Mouse (Mus musculus): ENCODE data around the gene Scfd2. TPM values are rescaled to one million over a fixed set of nuclear protein-coding genes. Genes with fewer than 3 reads are reported as not detected.

Scfd2 gene
- polyA plus RNA-seq, 1 experiment from 2014 or later = 17.7 TPM

GRCm38 (mm10) chr5:74333258-74333657, 198.3 kb downstream of the Scfd2 start:
- H3K4me3 ChIP-seq (ENCODE audit: low read length) = no peak overlapping the region
- 68% methylated on average over 3 of the region's 3 CpGs for WGBS
- no peak for ATAC-seq
- no peak overlapping the region for H3K27ac ChIP-seq (ENCODE audit: low read length)
- H3K4me1 ChIP-seq (ENCODE audit: control insufficient read depth, insufficient read depth, low read length) = no peaks in the 10 kb centered on the region
- no peak overlapping the region for H3K9ac ChIP-seq (ENCODE audit: low read depth, low read length)
- no peaks in the 10 kb centered on the region for H3K36me3 ChIP-seq (ENCODE audit: control insufficient read depth, insufficient read depth, low read length)
- no peaks in the 10 kb centered on the region for H3K9me3 ChIP-seq (ENCODE audit: control insufficient read depth, low read length)
- no peaks in the 10 kb centered on the region for H3K27me3 ChIP-seq (replicated peaks; ENCODE audit: control insufficient read depth, insufficient read depth, low read length)
- no peak overlapping the region for H3K4me2 ChIP-seq (ENCODE audit: low read depth, low read length)

DNA sequence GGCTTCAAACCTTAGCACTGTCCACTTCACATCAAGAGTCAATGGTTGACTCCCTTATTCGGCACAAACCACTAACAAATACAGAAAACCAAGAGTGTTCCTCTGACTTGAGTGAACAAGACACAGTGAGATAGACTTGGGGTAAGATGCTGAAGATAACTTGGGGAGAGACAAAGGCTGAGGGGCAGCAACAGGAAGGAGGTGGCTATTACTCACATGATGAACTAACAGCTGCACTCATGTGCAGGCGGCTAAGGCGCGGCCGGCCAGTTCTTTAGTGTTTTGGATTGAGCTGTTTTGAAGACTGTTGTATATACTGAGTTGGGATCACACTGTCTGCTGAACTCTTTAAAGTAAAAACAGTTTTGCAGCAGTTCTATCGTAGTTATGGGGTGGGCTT, 205.3 kb downstream of the Scfd2 start:
- Histone ChIP-seq H3K4me3 (ENCODE audit: low read length) (no peak overlapping the region), H3K4me1 (ENCODE audit: control insufficient read depth, insufficient read depth, low read length) (no peaks in the 10 kb centered on the region), H3K27me3 (replicated peaks; ENCODE audit: control insufficient read depth, insufficient read depth, low read length) (no peaks in the 10 kb centered on the region), H3K9me3 (ENCODE audit: control insufficient read depth, low read length) (no peaks in the 10 kb centered on the region), H3K4me2 (ENCODE audit: low read depth, low read length) (no peak overlapping the region), H3K36me3 (ENCODE audit: control insufficient read depth, insufficient read depth, low read length) (no peaks in the 10 kb centered on the region), H3K9ac (ENCODE audit: low read depth, low read length) (no peak overlapping the region), H3K27ac (ENCODE audit: low read length) (no peak overlapping the region)
- WGBS = 79% methylated on average over 6 of the region's 6 CpGs
- ATAC-seq = no peak

DNA sequence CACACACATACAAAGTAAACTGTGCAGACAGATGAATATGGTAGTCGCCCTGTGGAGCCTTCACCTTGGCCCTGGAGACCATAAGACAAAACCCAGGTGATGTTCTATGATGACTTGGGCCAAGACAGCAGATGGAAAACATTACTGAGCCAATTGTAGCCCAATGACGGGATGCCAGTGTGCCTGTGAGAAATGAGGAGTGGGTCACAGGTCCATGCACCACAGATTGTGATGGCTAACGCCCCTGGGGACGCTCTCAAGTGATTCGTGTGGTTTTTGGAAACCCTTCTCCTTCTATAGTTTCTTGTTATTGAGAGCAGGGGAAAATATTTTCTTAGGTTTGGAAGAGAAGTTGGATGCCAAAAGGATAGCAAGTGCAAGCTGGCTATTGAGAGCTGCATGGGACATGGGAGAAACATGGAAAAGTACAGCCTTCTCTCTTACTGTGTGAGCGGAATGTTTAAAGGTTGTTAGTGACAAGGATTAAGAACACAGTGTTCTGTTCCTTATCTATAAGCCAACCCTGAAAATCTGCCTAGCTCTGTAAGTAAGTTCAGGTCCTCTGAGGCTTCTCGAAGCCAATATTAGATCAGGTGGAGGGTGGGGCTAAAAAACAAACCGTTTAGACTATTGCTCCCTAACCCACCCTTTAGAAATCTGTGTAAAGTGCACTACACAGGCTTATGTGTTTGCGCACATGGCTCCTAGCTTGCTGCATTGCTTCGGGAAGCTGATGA, 210.4 kb downstream of the Scfd2 start:
- Histone ChIP-seq H3K36me3 (ENCODE audit: control insufficient read depth, insufficient read depth, low read length) (no peaks in the 10 kb centered on the region), H3K9ac (ENCODE audit: low read depth, low read length) (no peak overlapping the region), H3K27ac (ENCODE audit: low read length) (no peak overlapping the region), H3K4me2 (ENCODE audit: low read depth, low read length) (no peak overlapping the region), H3K27me3 (replicated peaks; ENCODE audit: control insufficient read depth, insufficient read depth, low read length) (no peaks in the 10 kb centered on the region), H3K4me3 (ENCODE audit: low read length) (no peak overlapping the region), H3K4me1 (ENCODE audit: control insufficient read depth, insufficient read depth, low read length) (no peaks in the 10 kb centered on the region), H3K9me3 (ENCODE audit: control insufficient read depth, low read length) (no peaks in the 10 kb centered on the region)
- 75% methylated on average over 10 of the region's 10 CpGs for WGBS
- no peak for ATAC-seq

- WGBS = 63% methylated on average over 2 of the region's 2 CpGs
- Histone ChIP-seq H3K9me3 (ENCODE audit: control insufficient read depth, low read length) (no peaks in the 10 kb centered on the region), H3K27ac (ENCODE audit: low read length) (no peak overlapping the region), H3K36me3 (ENCODE audit: control insufficient read depth, insufficient read depth, low read length) (no peaks in the 10 kb centered on the region), H3K4me1 (ENCODE audit: control insufficient read depth, insufficient read depth, low read length) (no peaks in the 10 kb centered on the region), H3K9ac (ENCODE audit: low read depth, low read length) (no peak overlapping the region), H3K4me2 (ENCODE audit: low read depth, low read length) (no peak overlapping the region), H3K27me3 (replicated peaks; ENCODE audit: control insufficient read depth, insufficient read depth, low read length) (no peaks in the 10 kb centered on the region), H3K4me3 (ENCODE audit: low read length) (no peak overlapping the region)
- ATAC-seq = no peak
Measured at GRCm38 (mm10) chr5:74319551-74319950, 212.0 kb downstream of the Scfd2 start.

DNA sequence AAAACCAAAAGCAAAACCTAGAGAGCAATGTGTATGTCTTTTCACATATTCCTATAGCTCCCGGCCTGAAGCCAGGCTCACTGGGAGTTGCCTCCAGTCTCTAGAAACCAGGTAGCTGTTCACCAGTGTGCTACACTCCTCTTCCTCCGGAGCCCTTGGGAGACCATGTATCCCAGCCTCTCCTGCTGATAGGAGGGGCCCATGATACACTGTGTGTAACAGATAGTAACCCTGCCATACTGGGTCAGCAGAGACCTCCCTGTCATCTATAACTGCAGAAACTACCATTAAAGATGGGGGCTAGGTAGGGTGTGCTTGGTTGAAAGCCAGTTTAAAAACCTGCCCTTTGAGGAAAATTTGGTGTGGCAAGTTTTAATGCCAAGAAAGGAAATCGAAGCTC, 214.4 kb downstream of the Scfd2 start:
- Histone ChIP-seq H3K9ac (ENCODE audit: low read depth, low read length) (no peak overlapping the region), H3K9me3 (ENCODE audit: control insufficient read depth, low read length) (no peaks in the 10 kb centered on the region), H3K27ac (ENCODE audit: low read length) (no peak overlapping the region), H3K4me2 (ENCODE audit: low read depth, low read length) (no peak overlapping the region), H3K4me1 (ENCODE audit: control insufficient read depth, insufficient read depth, low read length) (no peaks in the 10 kb centered on the region), H3K4me3 (ENCODE audit: low read length) (no peak overlapping the region), H3K36me3 (ENCODE audit: control insufficient read depth, insufficient read depth, low read length) (no peaks in the 10 kb centered on the region), H3K27me3 (replicated peaks; ENCODE audit: control insufficient read depth, insufficient read depth, low read length) (no peaks in the 10 kb centered on the region)
- ATAC-seq = no peak
- WGBS = 93% methylated on average over 3 of the region's 3 CpGs

DNA sequence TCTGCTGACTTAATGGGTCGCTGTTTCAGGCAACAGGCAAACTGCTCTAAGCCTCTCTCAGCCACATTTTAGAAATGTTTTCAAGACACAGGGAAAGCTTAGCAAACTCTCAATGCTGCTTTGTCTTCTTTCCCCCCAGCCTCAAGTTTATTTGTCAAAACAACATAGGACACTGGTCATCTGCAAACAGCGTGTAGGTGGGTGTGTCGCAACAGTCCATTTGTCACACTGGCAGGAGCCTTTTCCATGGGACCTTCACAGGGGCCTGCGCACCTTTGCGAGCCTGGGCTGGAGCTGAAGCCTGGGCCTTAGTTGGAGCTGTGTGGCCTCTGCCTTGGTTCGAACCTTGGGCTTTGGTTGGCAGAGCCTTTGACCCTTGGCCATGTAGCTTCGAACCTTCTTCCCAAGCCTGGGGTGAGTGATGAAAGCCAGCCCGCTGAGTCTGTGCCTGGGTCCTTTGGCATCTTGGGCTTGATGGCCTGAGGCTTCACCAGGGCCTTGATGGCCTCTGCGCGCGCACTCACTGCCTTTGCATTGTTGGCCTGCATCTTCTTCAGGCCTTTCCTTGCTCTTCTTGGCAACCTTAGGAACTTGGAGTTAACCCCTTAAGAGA, 215.1 kb downstream of the Scfd2 start:
- no peak for ATAC-seq
- H3K4me1 ChIP-seq (ENCODE audit: control insufficient read depth, insufficient read depth, low read length) = no peaks in the 10 kb centered on the region
- H3K4me3 ChIP-seq (ENCODE audit: low read length) = no peak overlapping the region
- no peak overlapping the region for H3K4me2 ChIP-seq (ENCODE audit: low read depth, low read length)
- H3K36me3 ChIP-seq (ENCODE audit: control insufficient read depth, insufficient read depth, low read length) = no peaks in the 10 kb centered on the region
- no peaks in the 10 kb centered on the region for H3K9me3 ChIP-seq (ENCODE audit: control insufficient read depth, low read length)
- no peak overlapping the region for H3K27ac ChIP-seq (ENCODE audit: low read length)
- no peak overlapping the region for H3K9ac ChIP-seq (ENCODE audit: low read depth, low read length)
- WGBS = 87% methylated on average over 11 of the region's 11 CpGs
- no peaks in the 10 kb centered on the region for H3K27me3 ChIP-seq (replicated peaks; ENCODE audit: control insufficient read depth, insufficient read depth, low read length)

DNA sequence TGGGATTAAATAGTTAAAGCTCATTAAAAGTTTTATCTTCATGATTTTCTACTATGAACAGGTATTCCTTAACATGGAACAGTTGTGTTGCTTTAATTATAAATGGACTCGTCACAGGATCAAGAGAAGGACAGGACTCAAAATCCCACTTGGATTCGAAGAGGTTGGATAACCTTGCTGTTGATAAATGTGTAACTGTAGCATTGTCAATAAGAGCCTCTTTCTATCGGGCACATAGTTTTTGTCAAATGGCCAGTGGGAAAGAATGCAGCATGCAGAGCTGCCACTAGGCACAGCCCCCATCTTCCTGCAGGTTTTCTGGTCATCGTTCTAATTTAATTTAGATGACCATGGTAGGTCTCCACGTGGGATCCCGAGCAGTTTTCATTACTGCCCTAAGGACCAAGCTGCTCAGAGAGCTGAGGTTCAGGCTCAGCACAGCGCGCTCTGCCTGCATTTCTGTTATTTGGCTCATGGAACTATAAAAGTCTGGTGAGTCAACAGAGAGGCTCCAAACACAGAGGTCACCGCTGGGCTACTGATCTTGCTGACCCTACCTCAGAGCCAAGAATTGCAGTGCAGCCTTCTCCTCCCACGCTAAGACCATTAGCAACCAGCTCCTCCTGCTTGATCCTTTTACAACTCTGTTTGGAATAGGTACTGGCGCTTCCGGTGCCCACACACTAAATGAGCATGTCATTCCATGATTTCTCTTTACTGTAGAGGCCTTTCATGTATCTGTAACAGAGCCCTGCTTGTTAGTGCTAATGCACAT, 215.9 kb downstream of the Scfd2 start:
- no peak overlapping the region for H3K27ac ChIP-seq (ENCODE audit: low read length)
- no peak overlapping the region for H3K9ac ChIP-seq (ENCODE audit: low read depth, low read length)
- H3K27me3 ChIP-seq (replicated peaks; ENCODE audit: control insufficient read depth, insufficient read depth, low read length) = no peaks in the 10 kb centered on the region
- H3K4me2 ChIP-seq (ENCODE audit: low read depth, low read length) = no peak overlapping the region
- no peak overlapping the region for H3K4me3 ChIP-seq (ENCODE audit: low read length)
- H3K36me3 ChIP-seq (ENCODE audit: control insufficient read depth, insufficient read depth, low read length) = no peaks in the 10 kb centered on the region
- WGBS = 41% methylated on average over 12 of the region's 12 CpGs
- no peaks in the 10 kb centered on the region for H3K9me3 ChIP-seq (ENCODE audit: control insufficient read depth, low read length)
- ATAC-seq = no peak
- no peaks in the 10 kb centered on the region for H3K4me1 ChIP-seq (ENCODE audit: control insufficient read depth, insufficient read depth, low read length)

- Histone ChIP-seq H3K27me3 (replicated peaks; ENCODE audit: control insufficient read depth, insufficient read depth, low read length) (no peaks in the 10 kb centered on the region), H3K27ac (ENCODE audit: low read length) (no peak overlapping the region), H3K4me2 (ENCODE audit: low read depth, low read length) (no peak overlapping the region), H3K36me3 (ENCODE audit: control insufficient read depth, insufficient read depth, low read length) (no peaks in the 10 kb centered on the region), H3K4me1 (ENCODE audit: control insufficient read depth, insufficient read depth, low read length) (no peaks in the 10 kb centered on the region), H3K9me3 (ENCODE audit: control insufficient read depth, low read length) (no peaks in the 10 kb centered on the region), H3K4me3 (ENCODE audit: low read length) (no peak overlapping the region), H3K9ac (ENCODE audit: low read depth, low read length) (no peak overlapping the region)
- 74% methylated on average over 6 of the region's 6 CpGs for WGBS
- ATAC-seq = no peak
Measured at GRCm38 (mm10) chr5:74314501-74314900, 217.1 kb downstream of the Scfd2 start.

DNA sequence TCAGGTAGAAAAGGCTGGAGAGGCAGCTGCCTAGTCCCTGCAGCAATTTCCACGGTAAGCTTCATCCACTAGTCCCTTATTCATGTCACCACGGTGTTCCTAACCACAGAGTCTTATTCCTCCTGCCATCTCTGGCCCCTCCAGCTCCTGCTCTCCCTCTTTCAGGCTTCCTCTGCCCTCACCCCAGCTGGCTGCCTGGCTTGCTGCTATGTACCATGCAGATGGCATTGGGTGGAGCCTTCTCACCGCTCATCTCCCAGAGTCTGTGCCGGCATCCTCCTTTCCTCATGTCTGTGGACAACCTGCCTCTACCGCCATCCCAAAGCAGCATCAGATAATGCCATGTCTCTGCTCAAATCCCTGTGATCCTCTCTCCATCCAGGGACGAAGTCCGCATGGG, 218.0 kb downstream of the Scfd2 start:
- Histone ChIP-seq H3K9ac (ENCODE audit: low read depth, low read length) (no peak overlapping the region), H3K27me3 (replicated peaks; ENCODE audit: control insufficient read depth, insufficient read depth, low read length) (no peaks in the 10 kb centered on the region), H3K9me3 (ENCODE audit: control insufficient read depth, low read length) (no peaks in the 10 kb centered on the region), H3K27ac (ENCODE audit: low read length) (no peak overlapping the region), H3K4me1 (ENCODE audit: control insufficient read depth, insufficient read depth, low read length) (no peaks in the 10 kb centered on the region), H3K36me3 (ENCODE audit: control insufficient read depth, insufficient read depth, low read length) (no peaks in the 10 kb centered on the region), H3K4me2 (ENCODE audit: low read depth, low read length) (no peak overlapping the region), H3K4me3 (ENCODE audit: low read length) (no peak overlapping the region)
- 90% methylated on average over 7 of the region's 7 CpGs for WGBS
- ATAC-seq = no peak

All from intestine, embryonic 16.5 days (tissue).